Mouse (Mus musculus): ENCODE data around the gene Gm20422.

Gene Gm20422

GRCm38 (mm10) chr8:69794096-69794495, 19.4 kb upstream of the Gm20422 start:
- DNase-seq (ENCODE audit: low spot score in 2 of 2), result no peak

- DNase-seq (ENCODE audit: low spot score in 2 of 2), result no peak
These were observed 19.0 kb upstream of the Gm20422 start for GRCm38 (mm10) chr8:69793666-69794065.

- peak; percentile 51 to 54 for DNase-seq (ENCODE audit: low spot score in 2 of 2)
These were observed 16.9 kb upstream of the Gm20422 start for GRCm38 (mm10) chr8:69791415-69792068.

GRCm38 (mm10) chr8:69790773-69791367, 16.2 kb upstream of the Gm20422 start, which contains the start of the genes Atp13a1 and Zfp866:
TSS of gene Atp13a1 (plus strand) at chr8:69791163.
TSS of gene Zfp866 (minus strand) at chr8:69791178.
- peak; percentile 85 to 92 for DNase-seq (ENCODE audit: low spot score in 2 of 2)

- no peak for DNase-seq (ENCODE audit: low spot score in 2 of 2)
These were observed 15.7 kb upstream of the Gm20422 start for GRCm38 (mm10) chr8:69790364-69790763.

GRCm38 (mm10) chr8:69789731-69790130, 15.0 kb upstream of the Gm20422 start:
- no peak for DNase-seq (ENCODE audit: low spot score in 2 of 2)

GRCm38 (mm10) chr8:69789105-69789504, 14.4 kb upstream of the Gm20422 start:
- DNase-seq (ENCODE audit: low spot score in 2 of 2), result no peak

GRCm38 (mm10) chr8:69777111-69777510, 2.4 kb upstream of the Gm20422 start:
- no peak for DNase-seq (ENCODE audit: low spot score in 2 of 2)

- DNase-seq (ENCODE audit: low spot score in 2 of 2), result no peak
These were observed 456 bp upstream of the Gm20422 start for GRCm38 (mm10) chr8:69775149-69775534.

GRCm38 (mm10) chr8:69772106-69772505, 2.6 kb downstream of the Gm20422 start:
- no peak for DNase-seq (ENCODE audit: low spot score in 2 of 2)

GRCm38 (mm10) chr8:69771221-69771620, 3.5 kb downstream of the Gm20422 start:
- DNase-seq (ENCODE audit: low spot score in 2 of 2), result no peak

GRCm38 (mm10) chr8:69761814-69762445, 12.8 kb downstream of the Gm20422 start:
- DNase-seq (ENCODE audit: low spot score in 2 of 2), result no peak

GRCm38 (mm10) chr8:69758316-69758715, 16.4 kb downstream of the Gm20422 start:
- no peak for DNase-seq (ENCODE audit: low spot score in 2 of 2)

GRCm38 (mm10) chr8:69752437-69752836, 22.2 kb downstream of the Gm20422 start:
- DNase-seq (ENCODE audit: low spot score in 2 of 2), result no peak

- DNase-seq (ENCODE audit: low spot score in 2 of 2), result peak; percentile 93 to 97
These were observed 24.9 kb downstream of the Gm20422 start, which contains the start of gene Zfp963 for GRCm38 (mm10) chr8:69749544-69750454. TSS of gene Zfp963 (minus strand) at chr8:69749970.

GRCm38 (mm10) chr8:69741231-69741630, 33.5 kb downstream of the Gm20422 start:
- DNase-seq (ENCODE audit: low spot score in 2 of 2), result no peak

- no peak for DNase-seq (ENCODE audit: low spot score in 2 of 2)
These were observed 33.9 kb downstream of the Gm20422 start for GRCm38 (mm10) chr8:69740763-69741162.

- DNase-seq (ENCODE audit: low spot score in 2 of 2), result no peak
These were observed 39.2 kb downstream of the Gm20422 start for GRCm38 (mm10) chr8:69735495-69735894.

GRCm38 (mm10) chr8:69717232-69717580, 57.5 kb downstream of the Gm20422 start:
- no peak for DNase-seq (ENCODE audit: low spot score in 2 of 2)

- DNase-seq (ENCODE audit: low spot score in 2 of 2), result peak; percentile 92 to 94
These were observed 58.1 kb downstream of the Gm20422 start for GRCm38 (mm10) chr8:69716403-69717231.

GRCm38 (mm10) chr8:69715366-69715765, 59.3 kb downstream of the Gm20422 start:
- no peak for DNase-seq (ENCODE audit: low spot score in 2 of 2)
